Mouse (Mus musculus): ENCODE results near the gene Gm29735.
"Not testable (repeated sequence)": the region's sequence is repeated elsewhere in the genome, so short reads cannot be mapped to it uniquely, and the experiment has no call there.

The Gm29735 gene

DNA sequence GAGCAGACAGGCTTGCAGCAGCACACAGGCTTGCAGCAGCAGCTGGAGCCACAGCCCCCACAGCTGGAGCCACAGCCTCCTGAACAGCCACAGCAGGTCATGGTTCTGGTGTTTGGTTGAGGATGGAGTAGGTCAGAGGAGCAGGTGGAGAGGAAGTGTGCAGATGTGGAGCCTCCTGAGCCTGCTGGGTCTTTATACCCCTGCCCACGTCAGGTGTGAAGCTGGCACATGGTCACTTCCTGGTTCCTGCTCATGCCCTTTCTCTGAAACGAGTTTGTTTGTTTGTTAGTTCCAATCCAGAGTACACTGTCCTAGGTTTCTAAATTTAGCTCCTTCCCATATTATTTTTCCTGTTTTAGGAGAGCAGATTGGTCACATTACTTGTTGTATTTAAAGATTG is at the start of gene Gm29735:
Gene Gm29735, minus strand, starts transcription at position 101 of the 400 bp plus-strand sequence.
- ATAC-seq (ENCODE audit: insufficient number of reproducible peaks, low FRiP score, low TSS enrichment), result not testable (repeated sequence)

DNA sequence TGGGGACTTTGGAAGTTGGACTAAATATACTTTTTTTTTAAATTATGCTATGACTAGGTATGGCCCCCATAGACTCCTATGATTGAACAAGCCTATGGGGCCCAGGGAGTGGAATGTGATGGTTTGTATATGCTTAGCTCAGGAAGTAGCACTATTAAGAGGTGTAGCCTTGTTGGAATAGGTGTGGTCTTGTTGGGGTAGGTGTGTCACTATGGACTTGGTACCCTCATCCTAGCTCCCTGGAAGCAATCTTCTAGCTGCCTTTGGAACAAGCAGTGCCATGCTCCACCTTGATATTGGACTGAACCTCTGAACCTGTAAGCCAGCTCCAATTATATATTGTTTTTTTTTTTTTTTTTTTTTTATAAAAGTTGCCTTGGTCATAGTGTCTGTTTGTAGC is 48.6 kb upstream of the Gm29735 start:
- ATAC-seq (ENCODE audit: insufficient number of reproducible peaks, low FRiP score, low TSS enrichment), result no peak

DNA sequence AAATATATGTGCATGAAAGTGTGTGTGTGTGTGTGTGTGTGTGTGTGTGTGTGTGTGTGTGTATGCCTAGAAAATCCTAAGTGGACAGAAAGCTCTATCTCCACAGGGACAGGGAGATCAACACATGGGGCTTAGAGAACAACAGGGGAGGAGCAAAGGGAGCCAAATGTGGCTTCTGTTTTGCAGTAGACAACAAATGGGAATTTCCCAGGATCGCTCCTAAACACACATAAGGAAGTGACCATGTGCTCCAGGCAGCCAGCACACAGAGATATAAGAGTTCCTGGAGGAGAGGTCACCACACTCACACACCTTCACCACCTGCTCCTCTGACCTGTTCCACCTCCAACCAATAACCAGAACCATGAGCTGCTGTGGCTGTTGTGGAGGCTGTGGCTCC is 44.2 kb upstream of the Gm29735 start, which contains the start of gene Krtap5-3:
Gene Krtap5-3, plus strand, starts transcription at position 301 of the 400 bp plus-strand sequence.
- ATAC-seq (ENCODE audit: insufficient number of reproducible peaks, low FRiP score, low TSS enrichment), result no peak

DNA sequence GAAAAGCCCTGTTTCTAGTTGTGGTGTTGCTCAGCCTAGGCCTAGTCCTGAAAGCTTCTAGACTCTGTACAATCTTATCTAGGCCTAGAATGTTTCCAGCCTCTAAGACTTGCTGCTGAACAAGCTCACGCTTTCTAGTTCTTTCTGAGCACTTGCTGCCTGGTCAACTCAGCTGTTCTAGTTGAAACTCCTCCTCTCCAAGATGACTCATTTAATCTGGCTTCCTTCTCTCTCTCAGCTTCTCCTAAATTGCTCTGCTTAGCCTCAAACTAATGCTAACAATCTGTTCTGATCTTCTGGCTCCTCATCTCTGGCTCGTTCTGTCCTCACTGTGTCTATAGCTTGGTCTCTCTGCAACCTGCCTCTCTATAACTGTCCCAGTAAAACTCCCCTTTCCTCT is 41.8 kb upstream of the Gm29735 start:
- ATAC-seq (ENCODE audit: insufficient number of reproducible peaks, low FRiP score, low TSS enrichment), result no peak

DNA sequence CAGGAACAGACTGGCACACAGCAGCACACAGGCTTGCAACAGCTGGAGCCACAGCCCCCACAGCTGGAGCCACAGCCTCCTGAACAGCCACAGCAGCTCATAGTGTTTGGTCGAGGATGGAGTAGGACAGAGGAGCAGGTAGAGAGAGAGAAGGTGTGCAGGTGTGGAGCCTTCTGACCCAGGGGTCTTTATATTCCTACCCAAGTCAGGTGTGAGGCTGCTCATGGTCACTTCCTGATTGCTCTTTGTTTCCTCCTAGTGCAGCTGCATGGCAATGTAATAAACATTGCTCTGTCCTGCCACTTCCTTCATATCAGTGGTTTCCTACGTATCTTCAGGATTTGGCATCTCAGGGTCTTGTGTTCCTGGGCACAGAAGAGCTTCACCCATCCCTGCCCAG is 33.4 kb upstream of the Gm29735 start, which contains the start of gene Gm10153:
Gene Gm10153, minus strand, starts transcription at position 101 of the 400 bp plus-strand sequence.
- no peak for ATAC-seq (ENCODE audit: insufficient number of reproducible peaks, low FRiP score, low TSS enrichment)

DNA sequence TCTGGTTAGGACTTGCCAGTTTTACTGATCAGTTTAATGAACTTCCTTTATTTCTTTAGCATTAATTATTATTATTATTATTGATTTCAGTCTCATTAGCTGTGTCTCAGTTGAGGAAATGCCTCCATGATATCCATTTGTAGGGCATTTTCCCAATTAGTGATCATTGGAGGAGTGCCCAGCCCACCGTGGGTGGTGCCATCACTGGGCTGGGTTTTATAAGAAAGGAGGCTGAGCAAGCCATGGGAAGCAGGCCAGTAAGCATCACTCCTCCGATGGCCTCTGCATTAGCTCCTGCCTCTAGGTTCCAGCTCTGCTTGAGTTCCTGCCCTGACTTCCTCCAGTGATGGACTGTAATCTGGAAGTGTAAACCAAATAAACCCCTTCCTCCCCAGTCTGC is 31.2 kb upstream of the Gm29735 start:
- no peak for ATAC-seq (ENCODE audit: insufficient number of reproducible peaks, low FRiP score, low TSS enrichment)

DNA sequence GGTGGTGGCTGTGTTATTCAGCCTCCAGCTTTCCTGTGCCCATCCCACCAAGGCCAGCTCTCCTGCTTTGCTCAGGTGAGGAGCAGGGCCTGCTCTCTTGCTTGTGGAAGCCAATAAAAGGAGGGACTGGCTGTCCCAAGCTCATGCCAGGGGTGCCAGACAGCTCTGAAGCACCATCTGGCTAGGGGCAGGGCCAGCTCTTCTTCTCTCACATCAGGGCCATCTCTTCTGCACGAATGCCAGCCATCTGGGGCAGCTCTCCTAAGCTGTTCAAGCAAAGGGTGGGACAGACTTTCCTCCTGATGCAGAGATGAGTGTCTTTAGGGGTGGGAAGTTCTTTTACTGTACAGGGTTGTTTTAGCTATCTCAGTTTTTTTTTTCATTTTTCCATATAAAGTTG is 24.1 kb upstream of the Gm29735 start:
- no peak for ATAC-seq (ENCODE audit: insufficient number of reproducible peaks, low FRiP score, low TSS enrichment)

DNA sequence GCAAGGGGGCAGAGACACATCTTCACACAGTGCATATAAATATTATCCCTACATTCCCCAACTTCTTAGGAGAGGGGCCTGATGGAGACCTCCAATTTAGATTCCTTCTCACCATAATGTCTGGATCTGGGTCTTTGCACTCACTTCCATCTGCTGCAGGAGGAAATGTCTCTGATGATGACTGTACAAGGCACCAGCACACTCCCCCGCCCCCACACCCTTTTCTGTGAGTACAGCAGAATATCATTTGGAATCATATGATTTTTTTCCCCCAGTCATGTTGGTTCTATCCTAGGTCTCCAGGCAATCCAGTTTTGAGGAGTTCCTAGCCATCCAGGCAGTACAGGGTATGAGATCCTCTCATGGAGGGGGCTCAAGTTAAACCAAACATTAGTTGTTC is 21.8 kb upstream of the Gm29735 start:
- ATAC-seq (ENCODE audit: insufficient number of reproducible peaks, low FRiP score, low TSS enrichment), result no peak

DNA sequence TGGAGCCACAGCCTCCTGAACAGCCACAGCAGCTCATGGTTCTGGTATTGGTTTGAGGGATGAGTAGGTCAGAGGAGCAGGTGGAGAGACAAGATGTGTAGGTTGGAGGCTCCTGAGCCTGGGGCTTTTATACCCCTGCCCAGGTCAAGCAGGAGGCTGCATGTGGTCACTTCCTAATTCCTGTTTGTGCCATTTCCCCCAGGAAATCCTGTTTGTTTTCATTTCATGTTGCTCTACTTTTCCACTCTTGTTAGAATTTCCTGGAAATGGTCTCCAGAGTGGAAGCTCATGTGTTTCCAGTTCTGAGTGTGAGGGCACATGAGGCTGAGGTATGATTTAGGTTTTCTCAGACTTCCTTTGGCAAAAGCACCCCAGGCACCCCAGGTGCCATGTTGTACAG is 19.0 kb upstream of the Gm29735 start, which contains the start of gene Krtap5-2:
Gene Krtap5-2, minus strand, starts transcription at position 101 of the 400 bp plus-strand sequence.
- not testable (repeated sequence) for ATAC-seq (ENCODE audit: insufficient number of reproducible peaks, low FRiP score, low TSS enrichment)

DNA sequence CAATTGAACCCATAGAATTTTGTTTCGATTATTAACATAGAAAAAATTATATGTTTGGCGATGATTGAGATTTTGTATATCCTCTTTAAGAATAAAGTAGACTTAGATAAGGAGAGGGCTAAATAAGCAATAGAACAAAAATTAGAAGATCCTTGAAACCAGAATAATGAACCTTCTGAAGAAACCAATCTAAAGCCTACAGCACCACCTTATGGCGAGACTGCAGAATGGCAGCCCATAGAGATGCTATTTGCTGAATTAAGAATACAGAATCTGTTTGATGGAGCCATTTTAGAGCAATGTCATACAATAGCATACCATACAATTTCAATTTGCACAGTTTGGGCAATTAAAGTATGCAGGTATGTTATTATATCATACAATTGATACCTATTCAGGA is 12.9 kb upstream of the Gm29735 start:
- no peak for ATAC-seq (ENCODE audit: insufficient number of reproducible peaks, low FRiP score, low TSS enrichment)

DNA sequence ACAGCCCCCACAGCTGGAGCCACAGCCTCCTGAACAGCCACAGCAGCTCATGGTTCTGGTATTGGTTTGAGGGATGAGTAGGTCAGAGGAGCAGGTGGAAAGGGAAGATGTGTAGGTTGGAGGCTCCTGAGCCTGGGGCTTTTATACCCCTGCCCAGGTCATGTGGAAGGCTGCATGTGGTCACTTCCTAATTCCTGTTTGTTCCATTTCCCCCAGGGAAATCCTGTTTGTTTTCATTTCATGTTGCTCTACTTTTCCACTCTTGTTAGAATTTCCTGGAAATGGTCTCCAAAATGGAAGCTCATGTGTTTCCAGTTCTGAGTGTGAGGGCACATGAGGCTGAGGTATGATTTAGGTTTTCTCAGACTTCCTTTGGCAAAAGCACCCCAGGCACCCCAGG is 8.7 kb upstream of the Gm29735 start, which contains the start of gene Gm4553:
Gene Gm4553, minus strand, starts transcription at position 101 of the 400 bp plus-strand sequence.
- ATAC-seq (ENCODE audit: insufficient number of reproducible peaks, low FRiP score, low TSS enrichment), result not testable (repeated sequence)

DNA sequence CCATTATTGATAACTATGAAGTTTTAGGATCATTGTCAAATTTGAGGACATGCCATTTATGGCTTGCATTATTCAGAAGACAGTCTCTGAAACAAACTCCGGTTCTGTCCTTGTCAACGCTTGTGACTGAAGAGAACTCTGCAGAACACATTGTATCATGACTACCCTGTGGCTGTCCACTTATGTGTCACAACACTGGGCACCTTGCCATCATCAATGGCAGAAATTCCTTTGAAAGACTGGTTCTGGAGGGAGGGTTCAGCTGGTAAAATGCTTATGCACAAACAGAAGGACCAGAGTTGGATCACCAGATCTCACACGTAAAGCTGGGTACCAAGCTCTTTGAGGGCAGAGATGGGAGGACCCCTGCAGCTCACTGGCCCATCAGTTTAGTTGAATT is 2.5 kb upstream of the Gm29735 start:
- no peak for ATAC-seq (ENCODE audit: insufficient number of reproducible peaks, low FRiP score, low TSS enrichment)

DNA sequence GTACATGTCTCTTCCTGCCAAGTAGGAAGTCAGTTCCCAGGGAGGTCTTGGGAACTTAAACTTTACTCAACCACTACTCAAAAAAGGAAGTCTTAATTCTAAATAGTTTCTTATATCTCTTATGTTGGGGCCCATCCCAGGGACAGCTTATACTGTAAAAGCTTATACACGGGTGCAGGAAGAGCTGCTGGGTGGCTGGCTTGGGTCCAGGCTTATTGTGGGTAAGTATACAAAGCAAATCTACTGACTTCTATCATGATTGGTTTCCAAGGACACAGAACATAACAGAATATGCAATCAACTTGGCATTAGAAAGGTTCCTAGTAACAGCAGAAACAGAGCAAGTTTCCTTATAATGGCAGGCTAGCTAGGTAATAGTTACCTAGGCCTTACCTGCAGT is 1.6 kb downstream of the Gm29735 start:
- no peak for ATAC-seq (ENCODE audit: insufficient number of reproducible peaks, low FRiP score, low TSS enrichment)

DNA sequence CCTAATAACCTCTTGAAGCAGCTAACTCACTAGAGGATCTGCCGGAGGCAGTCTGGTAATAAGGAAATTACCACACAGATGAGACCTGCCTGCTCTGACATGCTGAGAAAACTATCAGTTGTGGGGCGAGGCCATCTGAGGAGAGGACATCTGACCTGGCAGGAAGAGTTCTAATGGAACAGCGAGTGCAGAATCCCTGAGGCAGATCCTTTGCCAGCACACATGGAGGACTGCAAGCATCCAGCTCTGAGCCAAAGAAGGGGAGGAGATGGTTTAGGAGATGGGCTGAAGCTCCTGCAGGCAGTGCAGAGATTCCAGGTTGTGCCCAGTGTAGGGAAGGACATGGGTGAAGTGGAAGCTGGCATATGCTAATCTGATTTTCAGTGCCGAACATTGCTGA is 4.7 kb downstream of the Gm29735 start:
- no peak for ATAC-seq (ENCODE audit: insufficient number of reproducible peaks, low FRiP score, low TSS enrichment)

DNA sequence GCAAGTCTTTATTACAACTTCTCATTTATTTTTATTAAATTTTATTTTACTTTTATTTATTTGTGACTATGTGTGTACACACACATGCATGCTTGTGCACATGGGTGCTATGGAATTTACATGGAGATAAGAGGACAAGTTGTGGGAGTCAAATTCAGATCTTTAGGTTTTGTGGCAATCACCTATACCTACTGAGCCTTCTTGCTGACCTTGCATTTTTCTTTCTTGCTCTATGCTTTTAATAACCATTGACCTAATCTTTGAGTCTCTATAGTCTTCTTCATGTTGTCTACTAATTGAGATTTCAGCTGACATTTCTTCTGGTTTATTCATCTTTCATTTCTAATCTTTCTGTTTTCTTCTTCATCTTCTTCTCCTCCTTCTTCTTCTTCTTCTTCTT is 8.3 kb downstream of the Gm29735 start:
- no peak for ATAC-seq (ENCODE audit: insufficient number of reproducible peaks, low FRiP score, low TSS enrichment)

DNA sequence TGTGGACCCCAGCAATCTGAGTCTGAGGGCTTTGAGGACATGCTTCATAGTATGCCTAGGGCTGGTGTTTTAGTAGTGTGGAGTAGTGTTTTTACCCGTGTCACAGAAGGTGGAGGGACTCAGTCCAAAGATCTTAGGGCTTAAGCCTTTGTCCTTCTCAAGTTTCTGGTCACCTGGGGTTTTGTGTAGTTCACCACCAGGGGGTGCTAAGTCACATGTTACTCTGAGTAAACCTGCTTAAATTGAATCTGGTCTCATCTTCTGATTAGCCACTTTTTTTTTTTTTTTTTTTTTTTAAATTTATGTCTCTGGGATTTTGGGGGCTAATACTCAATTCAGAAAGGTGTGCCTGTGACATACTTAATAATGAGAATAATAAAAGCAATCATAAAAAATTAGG is 10.9 kb downstream of the Gm29735 start:
- no peak for ATAC-seq (ENCODE audit: insufficient number of reproducible peaks, low FRiP score, low TSS enrichment)

DNA sequence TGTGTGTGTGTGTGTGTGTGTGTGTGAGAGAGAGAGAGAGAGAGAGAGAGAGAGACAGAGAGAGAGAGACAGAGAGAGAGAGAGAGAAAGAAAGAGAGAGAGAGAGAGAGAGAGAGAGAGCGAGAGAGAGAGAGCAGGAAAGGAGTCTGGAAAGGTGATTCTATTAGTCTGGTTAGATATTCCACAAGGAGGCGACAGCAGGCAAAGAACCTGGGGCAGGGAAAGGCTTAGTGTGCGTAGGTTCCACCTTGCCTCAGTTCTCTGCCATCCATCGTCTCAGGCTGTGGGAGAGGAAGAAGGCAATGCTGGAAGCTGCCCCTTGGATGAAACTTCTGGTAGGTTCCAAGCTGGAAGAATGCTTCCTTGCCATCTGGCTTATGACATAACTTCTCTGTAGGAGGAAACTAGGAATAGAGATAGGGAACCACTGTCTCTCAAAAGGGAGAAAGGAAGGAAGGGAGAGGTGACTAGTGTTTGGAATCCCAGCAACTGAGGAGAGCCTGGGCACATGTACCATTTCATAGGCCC is 11.4 kb downstream of the Gm29735 start:
- ATAC-seq (ENCODE audit: insufficient number of reproducible peaks, low FRiP score, low TSS enrichment), result no peak

DNA sequence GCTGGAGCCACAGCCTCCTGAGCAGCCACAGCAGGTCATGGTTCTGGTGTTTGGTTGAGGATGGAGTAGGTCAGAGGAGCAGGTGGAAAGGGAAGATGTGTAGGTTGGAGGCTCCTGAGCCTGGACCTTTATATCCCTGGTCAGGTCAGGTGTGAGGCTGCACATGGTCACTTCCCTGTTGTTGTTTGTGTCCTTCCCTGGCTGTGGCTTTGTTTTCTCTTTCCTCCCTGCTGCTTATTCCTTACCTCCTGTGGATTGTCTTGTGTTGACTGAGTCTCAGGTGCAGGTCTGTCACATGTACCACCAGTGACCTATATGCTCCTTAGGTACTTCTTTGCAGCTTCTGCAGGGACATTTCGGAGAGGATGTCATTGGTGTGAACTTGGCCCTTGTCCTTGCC is 12.4 kb downstream of the Gm29735 start, which contains the start of gene Gm45337:
Gene Gm45337, minus strand, starts transcription at position 101 of the 400 bp plus-strand sequence.
- ATAC-seq (ENCODE audit: insufficient number of reproducible peaks, low FRiP score, low TSS enrichment), result no peak

DNA sequence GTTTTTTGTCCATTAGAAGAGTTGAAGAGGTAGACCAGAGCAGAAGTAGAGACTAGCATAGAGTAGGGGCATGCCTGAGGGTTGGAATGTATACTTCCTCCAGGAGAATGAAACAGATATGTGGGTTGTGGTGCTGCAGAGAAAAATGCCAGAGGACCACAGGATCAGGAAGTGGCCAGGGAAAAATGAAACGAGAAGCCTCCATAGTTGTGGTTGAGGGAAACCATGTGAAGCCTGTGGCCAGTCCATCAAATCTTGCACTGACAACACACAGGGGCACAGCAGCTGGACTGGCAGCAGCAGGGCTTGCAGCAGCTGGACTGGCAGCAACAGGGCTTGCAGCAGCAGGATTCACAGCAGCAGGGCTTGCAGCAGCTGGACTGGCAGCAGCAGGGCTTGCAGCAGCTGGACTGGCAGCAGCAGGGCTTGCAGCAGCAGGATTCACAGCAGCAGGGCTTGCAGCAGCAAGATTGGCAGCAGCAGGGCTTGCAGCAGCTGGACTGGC is 13.4 kb downstream of the Gm29735 start:
- ATAC-seq (ENCODE audit: insufficient number of reproducible peaks, low FRiP score, low TSS enrichment), result not testable (repeated sequence)

DNA sequence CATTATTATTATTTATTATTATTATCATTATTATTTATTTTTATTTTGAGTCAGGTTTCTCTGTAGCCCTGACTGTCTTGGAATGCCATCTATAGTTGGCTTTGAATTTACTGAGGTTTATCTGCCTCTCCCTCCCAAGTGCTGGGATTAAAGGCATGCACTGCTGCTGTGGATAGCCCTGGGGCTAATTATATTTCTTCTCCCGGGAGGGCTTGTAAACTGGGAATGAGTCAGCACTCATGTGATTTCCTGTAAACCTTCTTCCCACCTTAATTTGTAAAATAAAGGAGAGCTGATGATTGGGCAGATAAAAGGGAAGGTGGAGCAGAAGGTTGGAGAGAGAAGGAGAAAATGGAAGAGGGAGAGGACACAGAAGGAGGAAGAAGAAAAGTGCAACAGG is 16.2 kb downstream of the Gm29735 start:
- no peak for ATAC-seq (ENCODE audit: insufficient number of reproducible peaks, low FRiP score, low TSS enrichment)

DNA sequence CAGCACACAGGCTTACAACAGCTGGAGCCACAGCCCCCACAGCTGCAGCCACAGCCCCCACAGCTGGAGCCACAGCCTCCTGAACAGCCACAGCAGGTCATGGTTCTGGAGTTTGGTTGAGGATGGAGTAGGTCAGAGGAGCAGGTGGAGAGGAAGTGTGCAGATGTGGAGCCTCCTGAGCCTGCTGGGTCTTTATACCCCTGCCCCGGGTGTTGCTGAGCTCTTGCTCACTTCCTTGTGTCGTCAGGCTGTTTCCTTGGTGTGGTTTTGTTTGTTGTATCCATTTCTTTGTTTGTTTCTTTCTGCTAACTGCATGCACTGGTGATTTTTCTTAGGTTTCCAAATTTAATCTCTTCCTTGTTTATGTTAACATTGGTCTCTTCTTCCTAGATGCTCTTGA is 21.0 kb downstream of the Gm29735 start, which contains the start of gene Gm39115:
Gene Gm39115, minus strand, starts transcription at position 101 of the 400 bp plus-strand sequence.
- ATAC-seq (ENCODE audit: insufficient number of reproducible peaks, low FRiP score, low TSS enrichment), result not testable (repeated sequence)
